Mouse (Mus musculus) forebrain, embryonic 16.5 days (tissue): Measurements from ENCODE around the gene Ccer2. TPM values are rescaled to one million over a fixed set of nuclear protein-coding genes. Genes with fewer than 3 reads are reported as not detected.

ENCODE experiments used
- ATAC-seq: fragments of 200-750 bp; cut with Nextera tagmentation; 2 replicates; pipeline ENCODE4 v1.8.0; 2017; ENCODE audit warnings: mild to moderate bottlenecking, moderate library complexity
- H3K27ac ChIP-seq: fragments of 300-500 bp; sonication (generic); 2 replicates; pipeline ENCODE4 v1.5.1; 2014; ENCODE audit warnings: low read length, control low read depth
- H3K27me3 ChIP-seq: fragments of 300-500 bp; sonication (generic); replicated peaks from 2 replicates; pipeline ENCODE4 v1.6.1; 2014; ENCODE audit warnings: low read length; ENCODE audit not compliant: control insufficient read depth, insufficient read depth
- H3K36me3 ChIP-seq: fragments of 300-500 bp; sonication (generic); 2 replicates; pipeline ENCODE4 v1.6.1; 2014; ENCODE audit not compliant: control insufficient read depth, insufficient read depth
- H3K4me1 ChIP-seq: fragments of 300-500 bp; sonication (generic); replicated peaks from 2 replicates; pipeline ENCODE4 v1.6.1; 2014; ENCODE audit warnings: low read length; ENCODE audit not compliant: control insufficient read depth, insufficient read depth
- H3K4me2 ChIP-seq: fragments of 300-500 bp; sonication (generic); 2 replicates; pipeline ENCODE4 v1.6.1; 2014; ENCODE audit warnings: mild to moderate bottlenecking, low read length, control low read depth
- H3K4me3 ChIP-seq: fragments of 300-500 bp; sonication (generic); replicated peaks from 2 replicates; pipeline ENCODE4 v1.5.1; 2014; ENCODE audit warnings: mild to moderate bottlenecking, low read length, control low read depth
- H3K9ac ChIP-seq: fragments of 300-500 bp; sonication (generic); replicated peaks from 2 replicates; pipeline ENCODE4 v1.6.1; 2014; ENCODE audit warnings: low read depth, low read length, control low read depth
- H3K9me3 ChIP-seq: fragments of 300-500 bp; sonication (generic); 2 replicates; pipeline ENCODE4 v1.6.1; 2016; ENCODE audit warnings: low read length; ENCODE audit not compliant: control insufficient read depth
- WGBS: fragments of 180-500 bp; shearing (Covaris S2); extraction: QIAGEN DNeasy Blood & Tissue Kit; methylation state at CpG from one replicate; pipeline ENCODE4 v1.1.7; 2014; 5-methylcytosine and 5-hydroxymethylcytosine counted together
- polyA plus RNA-seq: library from polyadenylated mRNA; unstranded; fragments of >200 nt; fragmentation: Nextera tagmentation; extraction: Ambion mirVana; gene quantifications from 2 replicates; pipeline ENCODE4 v1.2.1, GENCODE M21; 2015

Gene Ccer2
- polyA plus RNA-seq, 1 experiment from 2014 or later: not detected

DNA sequence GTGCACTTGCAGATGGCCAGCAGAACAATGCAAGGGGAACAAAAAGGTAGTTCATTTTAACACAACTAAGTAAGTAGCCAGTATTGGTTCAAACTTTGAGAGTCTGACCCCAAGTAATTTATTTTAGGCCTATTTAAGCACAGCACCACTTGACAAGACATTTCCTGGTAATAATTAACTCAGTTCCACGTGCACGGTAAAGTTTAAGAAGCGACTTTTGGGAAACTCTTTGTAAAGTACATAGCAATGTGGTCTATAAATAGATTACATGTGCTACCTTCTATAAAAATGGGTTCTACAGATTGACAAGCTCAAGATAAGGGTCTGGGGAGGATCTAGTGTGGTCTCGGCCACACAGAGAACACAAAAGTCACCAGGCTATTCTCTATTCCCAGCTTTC lies 47.8 kb downstream of the Ccer2 start:
- Histone ChIP-seq H3K27me3 (no peaks in the 10 kb centered on the region), H3K9me3 (no peaks in the 10 kb centered on the region), H3K4me1 (peaks cover 21% of the 10 kb centered on the region), H3K9ac (no peak overlapping the region), H3K27ac (no peak overlapping the region), H3K4me3 (no peak overlapping the region), H3K4me2 (no peak overlapping the region), H3K36me3 (no peaks in the 10 kb centered on the region)
- no peak for ATAC-seq
- WGBS: 85% methylated on average over 4 of the region's 4 CpGs

DNA sequence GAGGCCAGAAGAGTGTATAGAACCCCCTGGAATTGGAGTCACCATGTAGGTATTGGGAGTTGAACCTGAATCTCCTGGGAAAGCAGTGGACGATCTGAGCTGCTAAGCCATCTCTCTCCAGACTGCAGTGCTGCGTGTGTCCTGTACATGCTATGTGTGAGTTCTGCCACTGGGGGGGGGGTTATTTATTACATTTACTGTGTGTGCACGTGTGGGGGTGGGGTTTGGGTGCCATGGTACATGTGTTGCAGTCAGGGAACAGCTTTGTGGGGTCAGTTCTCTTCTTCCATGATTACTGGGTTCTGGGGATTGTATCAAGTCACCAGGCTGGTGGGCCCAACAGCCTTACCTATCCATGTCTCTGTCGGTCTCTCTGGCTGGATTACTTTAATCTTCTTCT lies 50.9 kb downstream of the Ccer2 start:
- Histone ChIP-seq H3K4me1 (peaks cover 26% of the 10 kb centered on the region), H3K9me3 (no peaks in the 10 kb centered on the region), H3K9ac (no peak overlapping the region), H3K27ac (no peak overlapping the region), H3K27me3 (no peaks in the 10 kb centered on the region), H3K4me2 (no peak overlapping the region), H3K36me3 (no peaks in the 10 kb centered on the region), H3K4me3 (no peak overlapping the region)
- WGBS: 82% methylated on average over 4 of the region's 4 CpGs
- ATAC-seq: no peak

GRCm38 (mm10) chr7:28807641-28808220 lies 51.8 kb downstream of the Ccer2 start:
- Histone ChIP-seq H3K36me3 (no peaks in the 10 kb centered on the region), H3K9ac (peak overlapping the region; percentile 98), H3K27ac (peak overlapping the region; percentile 99), H3K4me2 (peak overlapping the region; percentile 98), H3K27me3 (no peaks in the 10 kb centered on the region), H3K4me1 (peaks cover 30% of the 10 kb centered on the region), H3K4me3 (peak overlapping the region; percentile 92), H3K9me3 (no peaks in the 10 kb centered on the region)
- no peak for ATAC-seq
- WGBS: 24% methylated on average over 6 of the region's 8 CpGs

DNA sequence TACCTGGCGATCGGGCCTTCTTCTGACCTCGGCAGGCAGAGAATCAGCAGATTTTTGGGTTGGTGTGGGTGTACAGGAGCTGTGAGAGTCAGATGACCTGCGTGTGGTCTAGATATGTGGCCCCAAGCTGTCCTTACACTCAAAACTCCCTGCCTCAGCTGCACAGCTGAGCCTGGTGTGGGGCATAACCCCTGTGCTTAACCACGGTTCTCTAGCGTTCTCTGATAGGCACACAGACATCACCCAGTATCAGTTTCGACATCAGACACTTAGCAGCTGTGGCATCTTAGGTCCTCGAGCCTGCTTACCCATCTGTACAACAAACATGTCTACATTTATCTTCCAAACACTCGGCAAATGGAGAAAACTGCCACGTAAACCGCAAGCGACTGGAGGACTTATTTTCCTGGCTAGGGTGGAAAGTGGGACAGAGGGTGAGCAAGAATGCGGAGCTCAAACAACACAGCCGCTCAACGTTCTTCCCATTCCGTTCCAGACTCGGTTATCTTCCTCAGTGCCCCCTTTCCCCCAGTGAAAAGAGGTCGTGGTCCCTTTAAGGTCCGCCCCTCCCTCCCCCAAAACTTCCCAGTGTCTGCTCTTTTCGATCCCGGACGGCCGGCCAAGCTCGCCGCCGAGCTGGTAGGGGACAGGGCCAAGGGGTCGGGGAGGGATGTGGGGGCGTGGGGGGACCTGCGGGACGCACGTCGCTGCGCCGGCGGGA lies 52.4 kb downstream of the Ccer2 start, which contains the start of gene Hnrnpl:
Hnrnpl (plus strand) TSS at position 321 of the 721 bp plus-strand sequence.
- H3K4me3 ChIP-seq: peak within 1 kb of the TSS; percentile 92
- 3% methylated on average over 28 of the region's 35 CpGs for WGBS
- ATAC-seq: peak; percentile 2

More for the DNA sequence above, 52.4 kb downstream of the Ccer2 start, which contains the start of gene Hnrnpl:
- Histone ChIP-seq H3K9me3 (no peaks in the 10 kb centered on the region), H3K36me3 (peaks cover 4% of the 10 kb centered on the region), H3K4me2 (peak within 1 kb of the TSS; percentile 98), H3K9ac (peak within 1 kb of the TSS; percentile 98), H3K27ac (peak within 1 kb of the TSS; percentile 99), H3K27me3 (no peaks in the 10 kb centered on the region), H3K4me1 (peaks cover 31% of the 10 kb centered on the region)

Other genes with a start within 250 kb of the Ccer2 start
- gene Ifnl2, start 245.7 kb upstream of the Ccer2 start, polyA plus RNA-seq: not detected in 2 replicates
- not detected in 2 replicates for gene Ifnl3, start 233.3 kb upstream of the Ccer2 start, polyA plus RNA-seq
- not detected in 2 replicates for gene Sycn, start 215.3 kb upstream of the Ccer2 start, polyA plus RNA-seq
- gene Nccrp1, start 208.9 kb upstream of the Ccer2 start, polyA plus RNA-seq: not detected in 2 replicates
- gene Samd4b, start 158.0 kb upstream of the Ccer2 start, polyA plus RNA-seq: 25.3 and 26.3 TPM in 2 replicates
- gene Pak4, start 158.0 kb upstream of the Ccer2 start, polyA plus RNA-seq: 25.5 and 26.7 TPM in 2 replicates
- gene Acp7, start 124.8 kb upstream of the Ccer2 start, polyA plus RNA-seq: not detected in 2 replicates
- gene Fbxo27, start 63.3 kb upstream of the Ccer2 start, polyA plus RNA-seq: 6.3 and 11.1 TPM in 2 replicates
- gene Fbxo17, start 39.4 kb upstream of the Ccer2 start, polyA plus RNA-seq: 3.3 and 4.2 TPM in 2 replicates
- gene Mrps12, start 14.4 kb upstream of the Ccer2 start, polyA plus RNA-seq: 105 and 111 TPM in 2 replicates
- 16.9 and 17.2 TPM in 2 replicates for gene Sars2, start 14.2 kb upstream of the Ccer2 start, polyA plus RNA-seq
- 107 and 122 TPM in 2 replicates for gene Sirt2, start 10.6 kb downstream of the Ccer2 start, polyA plus RNA-seq
- gene Nfkbib, start 11.3 kb downstream of the Ccer2 start, polyA plus RNA-seq: 58.8 and 62.1 TPM in 2 replicates
- gene Rinl, start 32.8 kb downstream of the Ccer2 start, polyA plus RNA-seq: 1.2 and 1.3 TPM in 2 replicates
- 185 and 203 TPM in 2 replicates for gene Hnrnpl, start 52.4 kb downstream of the Ccer2 start, polyA plus RNA-seq
- 87.1 and 97.7 TPM in 2 replicates for gene Ech1, start 69.0 kb downstream of the Ccer2 start, polyA plus RNA-seq
- 5.2 and 5.7 TPM in 2 replicates for gene Lgals4, start 77.7 kb downstream of the Ccer2 start, polyA plus RNA-seq
- 1.7 and 2.9 TPM in 2 replicates for gene Lgals7, start 107.7 kb downstream of the Ccer2 start, polyA plus RNA-seq
- 0.27 and 0.81 TPM in 2 replicates for gene Capn12, start 125.2 kb downstream of the Ccer2 start, polyA plus RNA-seq
- gene Actn4, start 206.2 kb downstream of the Ccer2 start, polyA plus RNA-seq: 150 and 155 TPM in 2 replicates
- gene Eif3k, start 225.7 kb downstream of the Ccer2 start, polyA plus RNA-seq: 296 and 297 TPM in 2 replicates
- 6.7 and 10.0 TPM in 2 replicates for gene Map4k1, start 225.9 kb downstream of the Ccer2 start, polyA plus RNA-seq